Mouse (Mus musculus) thymus, adult 2 months (tissue): ENCODE measurements at regions not wholly inside any gene's neighbourhood (a gene's known extent, or its start where the extent isn't known, plus 50 kb on each side); places are given as distances from the start of the nearest gene placed in this dataset.

Experiments used
- CTCF ChIP-seq: fragments of 200-500 bp; IDR thresholded peaks from 2 replicates; pipeline ENCODE4 v1.5.1; 2012; ENCODE audit warnings: mild to moderate bottlenecking, control low read depth, low read length, moderate library complexity, borderline replicate concordance; ENCODE audit not compliant: control insufficient read depth, poor library complexity, insufficient read depth; ENCODE audit errors: extremely low read depth
- POLR2A ChIP-seq: fragments of 200-500 bp; IDR thresholded peaks from 2 replicates; pipeline ENCODE4 v1.6.1; 2012; ENCODE audit warnings: mild to moderate bottlenecking, low read length, control low read depth, moderate library complexity; ENCODE audit not compliant: control insufficient read depth, poor library complexity, insufficient read depth; ENCODE audit errors: extremely low read depth

- TF ChIP-seq CTCF (no peak), POLR2A (no peak)
Measured at GRCm38 (mm10) chr8:34452811-34453210, 341.3 kb upstream of the Gm10131 start.
